Mouse (Mus musculus): ENCODE measurements around the gene Slco4a1.

DNA sequence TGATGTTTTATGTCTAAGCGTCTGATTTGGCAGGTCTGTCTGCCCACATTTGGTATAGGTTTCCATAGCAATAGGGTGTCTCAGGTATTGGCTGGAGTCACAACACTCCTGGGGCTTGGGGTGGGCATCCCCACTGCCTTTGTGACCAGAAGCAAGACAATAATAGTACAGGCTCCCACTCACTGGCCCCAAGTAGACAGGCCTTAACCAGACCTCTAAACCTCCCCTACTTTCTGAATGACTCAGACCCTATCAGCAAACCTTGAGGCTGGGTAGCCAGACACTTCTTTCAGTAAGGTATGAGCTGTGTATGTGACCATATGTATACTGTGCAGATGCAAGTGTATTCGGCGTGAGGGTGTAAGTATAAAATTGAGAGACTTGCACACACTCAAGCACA, 18.8 kb downstream of the Slco4a1 start:
- no peak for TF ChIP-seq CTCF (IDR thresholded peaks at IDR 0.05; ENCODE audit: control insufficient read depth, insufficient read depth, low read length)
- no peak for TF ChIP-seq POLR2A (IDR thresholded peaks at IDR 0.05; ENCODE audit: borderline replicate concordance, control insufficient read depth, low read depth, low read length)

Measured in bone marrow, adult 2 months (tissue).